Mouse (Mus musculus) left cerebral cortex, adult 18-20 months (tissue): ENCODE results near the gene Tmem38b. TPM values are rescaled to one million over a fixed set of nuclear protein-coding genes. Genes with fewer than 3 reads are reported as not detected.

Experiments used
- DNase-seq, 2 experiments: peaks; one replicate each; pipeline ENCODE4 v3.0.0; 2021 to 2022; ENCODE audit warnings: low spot score in 2 of 2, mixed read lengths in 1 of 2
- total RNA-seq, 2 experiments: library from RNA; stranded (reverse); gene quantifications; 2 replicates each; pipeline ENCODE4 v1.2.3; 2021

The Tmem38b gene
- total RNA-seq, 2 experiments from 2014 or later: 10.3 to 14.5 TPM

GRCm38 (mm10) chr4:53882921-53883682 is 57.3 kb downstream of the Tmem38b start:
- DNase-seq: no peak

- DNase-seq: peak; percentile 40 to 44
Observed at GRCm38 (mm10) chr4:53884351-53885245, 58.8 kb downstream of the Tmem38b start.

- no peak for DNase-seq
Observed at GRCm38 (mm10) chr4:53886342-53887088, 60.7 kb downstream of the Tmem38b start.

GRCm38 (mm10) chr4:53895335-53895734 is 69.5 kb downstream of the Tmem38b start:
- DNase-seq: no peak

- DNase-seq: no peak
Observed at GRCm38 (mm10) chr4:53896150-53896833, 70.4 kb downstream of the Tmem38b start.

GRCm38 (mm10) chr4:53900386-53900971 is 74.6 kb downstream of the Tmem38b start:
- DNase-seq: no peak

- DNase-seq: no peak
Observed at GRCm38 (mm10) chr4:53904335-53904734, 78.5 kb downstream of the Tmem38b start.

GRCm38 (mm10) chr4:53905537-53905936 is 79.7 kb downstream of the Tmem38b start:
- DNase-seq: no peak

GRCm38 (mm10) chr4:53907071-53907470 is 81.2 kb downstream of the Tmem38b start:
- no peak for DNase-seq

Other genes starting within 250 kb of the Tmem38b start
- 10 to 100 TPM; 31.0 to 34.4 TPM for gene Fsd1l, start 194.6 kb upstream of the Tmem38b start, total RNA-seq
- gene Fktn, start 112.0 kb upstream of the Tmem38b start, total RNA-seq: 10 to 100 TPM; 26.8 to 28.3 TPM
- gene Tal2, start 46.3 kb upstream of the Tmem38b start, total RNA-seq: under 1 TPM in 1 of 2 experiments, not detected in 1; 0.12 TPM